Mouse (Mus musculus) urinary bladder, adult 18-20 months (tissue): Measurements from ENCODE around the gene Hoxc9.

Experiments used
- DNase-seq, 2 experiments: peaks; one replicate each; pipeline ENCODE4 v3.0.0; 2022; ENCODE audit warnings: low spot score in 2 of 2, mixed read lengths in 2 of 2

Gene Hoxc9

DNA sequence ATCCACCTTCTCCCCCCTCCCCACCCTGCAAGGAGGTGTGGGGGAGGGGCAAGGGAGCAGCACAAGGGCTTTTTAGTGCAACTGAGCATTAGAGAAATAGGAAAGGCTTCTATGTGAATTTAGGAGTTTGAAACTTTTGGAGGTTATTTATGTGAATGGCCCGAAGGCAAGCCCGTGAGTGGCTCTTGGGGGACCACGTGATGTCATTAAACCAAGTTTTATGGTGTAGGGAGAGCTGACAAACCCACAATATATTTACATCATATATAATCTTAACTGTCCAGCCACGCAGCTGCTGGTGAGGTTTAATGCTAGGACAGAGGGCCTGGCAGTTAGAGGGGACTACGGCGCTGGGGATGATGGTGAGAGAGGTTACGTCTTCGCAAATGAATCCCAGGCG, 42.4 kb downstream of the Hoxc9 start, which contains the start of gene Hoxc4:
Gene Hoxc4 (plus strand): TSS at position 299 of the 400 bp plus-strand sequence.
- no peak for DNase-seq

DNA sequence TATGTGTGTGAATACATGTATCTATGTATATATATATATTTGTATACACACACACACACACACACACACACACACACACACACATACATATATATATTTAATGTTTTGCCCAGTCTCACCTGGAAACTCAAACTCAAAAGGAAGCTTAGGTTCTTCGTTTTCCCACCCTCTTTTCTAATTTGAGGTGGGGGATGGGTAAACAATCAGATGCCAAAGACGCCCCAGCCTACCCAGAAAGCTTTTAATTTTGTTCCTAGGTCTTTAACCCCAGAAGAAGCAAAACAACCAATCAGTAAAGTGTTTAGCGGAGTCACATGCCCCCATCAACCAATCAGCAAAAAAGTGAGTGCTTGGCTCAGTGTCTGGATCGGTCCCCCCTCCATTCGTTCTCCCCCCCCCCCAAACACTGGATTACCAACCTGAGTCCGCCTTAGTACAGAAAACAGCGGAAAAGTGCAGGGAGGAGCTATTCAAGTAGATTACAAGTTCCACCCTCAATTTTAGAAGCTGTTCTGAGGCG, 44.7 kb downstream of the Hoxc9 start:
- DNase-seq: no peak

DNA sequence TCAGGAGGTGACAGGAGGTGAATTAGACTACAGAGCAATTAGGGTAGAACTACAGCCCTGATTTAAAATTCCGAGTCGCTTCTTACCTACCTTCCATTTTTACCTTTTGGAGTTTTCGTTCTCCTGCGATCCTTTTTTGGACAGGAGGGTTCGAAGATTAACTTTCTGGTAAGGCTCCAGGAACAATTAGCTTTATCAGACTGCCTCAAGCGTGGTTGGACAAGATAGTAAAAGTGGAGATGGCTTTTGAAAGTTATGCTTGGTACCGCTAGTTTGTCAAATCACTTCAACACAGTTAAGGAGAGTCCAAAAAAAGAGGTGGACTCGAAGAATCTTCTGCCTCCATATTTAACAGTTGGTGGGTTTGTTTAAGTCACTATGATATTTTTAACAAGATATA, 45.3 kb downstream of the Hoxc9 start:
- no peak for DNase-seq

DNA sequence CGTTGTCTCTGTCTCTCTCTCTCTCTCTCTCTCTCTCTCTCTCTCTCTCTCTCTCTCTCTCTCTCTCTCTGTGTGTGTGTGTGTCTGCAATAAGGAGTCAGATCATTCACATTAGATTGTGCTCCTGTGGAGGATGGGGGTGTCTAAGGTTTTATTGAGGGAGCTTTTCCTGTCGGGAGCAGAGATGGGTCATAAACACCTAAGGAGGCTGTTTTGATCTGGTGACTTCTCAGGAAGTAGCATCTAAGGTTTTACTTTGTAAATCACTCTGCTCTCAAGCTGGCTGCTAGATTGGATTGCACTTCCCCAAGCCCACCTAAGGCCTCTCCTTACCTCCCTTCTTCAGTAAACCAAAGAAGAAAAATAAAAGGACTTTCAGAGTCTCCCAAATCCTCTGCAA, 47.9 kb downstream of the Hoxc9 start:
- DNase-seq: no peak

DNA sequence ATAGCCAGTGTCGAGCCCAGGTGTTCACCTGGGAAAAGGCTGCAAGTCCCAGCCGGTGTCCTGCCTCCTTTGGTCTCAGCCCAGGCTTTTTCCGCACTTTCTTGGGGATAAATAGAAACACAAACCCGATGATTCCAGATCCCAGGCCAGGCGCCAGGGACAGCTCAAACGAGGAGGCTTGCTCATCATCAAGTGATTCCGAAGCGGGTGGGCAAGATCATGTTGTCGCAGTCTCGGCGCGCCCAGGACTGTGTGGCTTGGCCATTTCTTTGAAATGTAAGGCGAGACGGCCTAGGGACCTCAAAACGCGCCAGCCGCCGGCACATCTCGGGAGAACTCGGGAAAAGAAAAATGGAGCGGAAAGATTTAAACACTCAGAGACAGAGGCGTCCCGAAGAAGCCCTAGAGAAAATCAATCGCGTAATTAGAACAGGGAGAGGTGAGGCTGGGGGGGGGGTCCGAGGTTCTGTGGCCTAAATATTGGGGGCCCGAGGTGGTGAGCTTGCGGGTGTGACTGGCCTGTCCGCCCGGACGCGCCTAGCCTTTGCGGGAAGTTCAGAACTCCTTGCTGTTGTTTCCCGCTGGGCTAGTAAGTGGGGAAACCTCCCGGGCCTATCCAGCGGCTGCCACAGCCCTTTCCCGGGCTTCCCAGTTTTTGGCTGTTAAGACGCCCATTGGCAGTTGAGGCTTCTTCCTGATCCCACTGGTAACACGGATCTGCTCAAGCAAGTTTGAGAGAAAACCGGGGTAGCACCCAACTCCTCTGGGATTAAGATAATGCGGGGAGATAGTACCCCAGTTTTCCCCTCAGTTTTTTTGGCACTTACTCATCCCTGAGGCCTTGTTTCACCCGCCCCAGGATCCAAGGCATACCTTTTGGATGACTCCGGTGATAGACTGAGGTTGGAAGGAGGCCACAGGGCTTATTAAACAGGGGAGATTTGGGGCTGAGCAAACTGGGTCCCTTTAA, 51.3 kb downstream of the Hoxc9 start:
- DNase-seq: no peak

DNA sequence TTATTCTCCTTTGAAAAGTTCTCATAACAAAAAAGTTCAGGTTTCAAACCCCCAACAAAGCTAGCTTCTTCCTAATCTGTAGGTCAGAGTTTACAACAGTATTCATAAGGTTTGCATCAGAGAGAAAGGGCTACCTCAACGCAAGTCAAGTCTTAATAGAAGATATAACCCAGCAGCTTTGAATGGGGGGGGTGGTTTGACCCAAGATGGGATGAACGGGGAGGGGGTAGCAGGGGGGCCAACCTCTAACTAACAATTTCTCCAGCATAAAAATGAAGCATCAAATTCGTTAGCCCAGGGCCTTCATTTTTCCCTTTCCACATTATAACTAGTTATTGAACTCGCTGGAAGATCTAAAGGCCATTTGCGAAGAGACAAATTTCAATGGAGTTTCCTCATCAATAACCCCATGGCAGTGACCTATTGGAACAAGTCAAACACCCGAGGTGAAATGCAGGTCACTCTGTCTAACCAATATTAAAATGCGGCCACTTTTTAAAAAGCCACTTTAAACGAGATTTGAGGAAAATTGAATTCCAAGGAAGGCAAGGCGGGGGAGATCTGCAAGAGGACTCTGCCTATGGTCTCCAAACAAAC, 52.8 kb downstream of the Hoxc9 start:
- DNase-seq: no peak

DNA sequence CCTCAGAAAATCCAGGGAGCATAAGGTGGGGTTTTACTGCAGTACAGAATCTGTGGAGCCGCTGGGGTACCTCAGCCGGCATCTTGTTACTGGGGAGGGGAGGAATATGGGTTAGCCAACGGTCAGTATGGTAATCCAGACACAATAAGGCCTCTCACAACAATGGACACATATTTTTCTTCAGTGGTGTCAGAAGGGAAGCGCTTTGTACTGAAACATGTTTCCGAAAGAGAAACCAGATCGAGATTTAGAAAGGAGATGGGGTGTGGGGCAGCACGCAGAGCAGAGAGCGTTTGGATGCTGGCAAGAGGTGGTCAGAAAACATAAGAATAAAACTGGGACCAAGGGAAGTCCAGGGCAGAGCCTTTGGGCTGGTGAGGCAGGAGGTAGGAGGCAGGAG, 53.9 kb downstream of the Hoxc9 start:
- DNase-seq: no peak

DNA sequence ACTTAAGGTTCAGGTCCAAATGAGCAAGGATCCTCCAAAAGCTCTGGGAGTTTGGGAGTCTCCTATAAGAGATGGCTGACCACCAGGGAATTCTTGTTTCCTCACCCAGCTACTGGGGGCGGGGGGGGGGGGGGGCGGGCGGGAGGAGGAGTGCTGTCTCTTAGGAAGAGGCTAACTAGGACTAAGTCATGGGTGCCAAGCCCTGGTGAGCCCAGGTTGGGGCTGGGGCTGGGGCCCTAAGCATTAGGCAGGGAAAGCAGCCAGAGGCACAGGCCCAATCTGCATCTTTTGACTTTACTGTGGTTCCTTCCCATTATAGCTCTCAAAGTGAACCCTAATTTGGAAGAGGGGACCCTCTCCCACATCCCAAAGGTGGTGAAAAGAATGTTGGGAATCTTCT, 55.9 kb downstream of the Hoxc9 start:
- DNase-seq: no peak

DNA sequence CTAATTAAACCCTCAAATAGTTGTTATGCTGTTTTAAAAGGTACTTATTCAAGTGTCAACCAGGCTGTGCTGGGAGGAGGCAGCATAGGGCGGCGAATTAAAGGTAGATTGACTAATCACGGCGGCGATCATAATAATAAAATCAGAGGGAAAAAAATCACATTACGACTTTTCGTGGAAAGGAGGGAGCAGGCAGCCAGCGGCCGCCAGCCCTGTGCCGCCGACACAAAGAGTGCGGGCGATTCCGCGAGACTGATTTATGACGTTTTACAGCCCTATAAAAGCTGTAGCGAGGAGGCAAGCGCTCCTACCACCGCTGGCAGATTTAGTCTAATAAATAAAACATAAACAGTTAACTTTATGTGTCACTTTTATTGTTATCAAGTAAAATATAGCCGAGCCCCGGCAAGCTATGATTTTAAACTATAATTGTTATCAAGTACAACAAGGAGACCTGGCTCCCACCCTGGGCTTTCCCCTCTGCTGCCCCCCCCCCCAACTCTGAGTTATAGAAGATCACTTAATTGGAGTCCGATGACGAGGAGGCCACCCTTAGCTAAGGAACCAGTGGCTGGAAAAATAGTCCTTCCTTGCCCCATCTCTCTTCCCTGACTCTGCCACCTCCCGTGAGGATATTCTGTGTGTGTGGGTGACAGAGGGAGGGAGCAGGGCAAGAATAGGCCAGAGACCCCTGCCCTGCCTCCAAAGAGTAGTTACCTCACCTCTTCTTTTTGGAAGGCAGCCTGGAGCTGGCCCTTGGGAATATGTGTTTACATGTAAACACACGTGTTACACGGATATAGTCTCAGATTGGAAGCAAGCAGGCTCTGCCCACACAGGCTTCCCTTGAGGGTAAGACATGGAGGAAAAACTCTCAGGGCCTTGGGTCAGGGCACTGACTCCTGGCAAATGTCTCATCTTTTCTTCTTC, 56.7 kb downstream of the Hoxc9 start:
- no peak for DNase-seq

DNA sequence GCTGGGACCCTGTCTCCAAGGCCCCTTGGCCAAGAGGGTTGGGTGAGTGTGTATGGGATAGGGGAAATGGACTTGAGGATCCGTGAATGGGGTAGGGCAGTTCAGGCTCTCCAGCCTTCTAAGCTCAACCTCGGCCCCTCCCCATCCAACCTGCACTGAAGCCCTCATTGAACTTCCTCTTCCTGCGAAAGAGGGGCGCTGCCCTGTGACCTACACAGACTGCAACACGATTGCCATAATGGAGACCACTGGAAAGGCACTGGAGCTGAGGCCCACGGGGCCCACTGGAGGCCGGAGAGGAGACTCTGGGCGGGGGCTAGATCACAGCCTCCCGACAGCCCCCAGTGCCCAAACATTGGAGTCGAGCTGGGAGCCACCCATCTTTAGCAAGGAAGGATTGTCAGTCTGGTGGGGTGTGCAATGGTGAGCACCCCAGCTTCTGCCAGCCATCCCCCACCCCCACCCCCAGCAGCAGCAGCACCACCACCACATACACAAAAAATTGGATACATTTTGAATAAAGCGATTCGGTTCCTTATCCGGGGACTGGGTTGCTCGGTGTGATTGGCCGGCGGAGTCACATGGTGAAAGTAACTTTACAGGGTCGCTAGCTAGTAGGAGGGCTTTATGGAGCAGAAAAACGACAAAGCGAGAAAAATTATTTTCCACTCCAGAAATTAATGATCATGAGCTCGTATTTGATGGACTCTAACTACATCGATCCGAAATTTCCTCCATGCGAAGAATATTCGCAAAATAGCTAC, 58.0 kb downstream of the Hoxc9 start:
- no peak for DNase-seq
